Mouse (Mus musculus): ENCODE measurements around the gene Zfp740. TPM values are rescaled to one million over a fixed set of nuclear protein-coding genes. Genes with fewer than 3 reads are reported as not detected.

Zfp740 gene
- polyA plus RNA-seq, 1 experiment from 2014 or later, result 62.7 TPM

GRCm38 (mm10) chr15:102176571-102177316, 26.3 kb upstream of the Zfp740 start:
- Histone ChIP-seq H3K27me3 (no peaks in the 10 kb centered on the region), H3K36me3 (peaks cover 42% of the 10 kb centered on the region), H3K4me2 (replicated peaks) (no peak overlapping the region), H3K4me1 (no peaks in the 10 kb centered on the region), H3K9ac (no peak overlapping the region), H3K27ac (replicated peaks) (no peak overlapping the region), H3K9me3 (replicated peaks) (no peaks in the 10 kb centered on the region), H3K4me3 (replicated peaks) (no peak overlapping the region)
- ATAC-seq (ENCODE audit: insufficient number of reproducible peaks, low FRiP score, low TSS enrichment, low read depth), result no peak
- 83% methylated on average over 7 of the region's 7 CpGs for WGBS

GRCm38 (mm10) chr15:102177417-102177816, 25.6 kb upstream of the Zfp740 start:
- Histone ChIP-seq H3K27ac (replicated peaks) (no peak overlapping the region), H3K36me3 (peaks cover 42% of the 10 kb centered on the region), H3K4me2 (replicated peaks) (no peak overlapping the region), H3K9me3 (replicated peaks) (no peaks in the 10 kb centered on the region), H3K4me3 (replicated peaks) (no peak overlapping the region), H3K9ac (no peak overlapping the region), H3K27me3 (no peaks in the 10 kb centered on the region), H3K4me1 (no peaks in the 10 kb centered on the region)
- WGBS, result 80% methylated on average over 8 of the region's 8 CpGs
- ATAC-seq (ENCODE audit: insufficient number of reproducible peaks, low FRiP score, low TSS enrichment, low read depth), result no peak

GRCm38 (mm10) chr15:102178279-102178678, 24.8 kb upstream of the Zfp740 start:
- no peaks in the 10 kb centered on the region for H3K9me3 ChIP-seq (replicated peaks)
- H3K4me3 ChIP-seq (replicated peaks), result no peak overlapping the region
- no peak overlapping the region for H3K4me2 ChIP-seq (replicated peaks)
- peaks cover 45% of the 10 kb centered on the region for H3K36me3 ChIP-seq
- WGBS, result 12% methylated on average over 6 of the region's 6 CpGs
- H3K27me3 ChIP-seq, result no peaks in the 10 kb centered on the region
- no peaks in the 10 kb centered on the region for H3K4me1 ChIP-seq
- H3K27ac ChIP-seq (replicated peaks), result no peak overlapping the region
- no peak for ATAC-seq (ENCODE audit: insufficient number of reproducible peaks, low FRiP score, low TSS enrichment, low read depth)
- H3K9ac ChIP-seq, result no peak overlapping the region

- no peak for ATAC-seq (ENCODE audit: insufficient number of reproducible peaks, low FRiP score, low TSS enrichment, low read depth)
- peaks cover 50% of the 10 kb centered on the region for H3K36me3 ChIP-seq
- no peak overlapping the region for H3K4me3 ChIP-seq (replicated peaks)
Measured at GRCm38 (mm10) chr15:102179106-102179505, 23.9 kb upstream of the Zfp740 start.

GRCm38 (mm10) chr15:102179924-102180323, 23.1 kb upstream of the Zfp740 start:
- Histone ChIP-seq H3K4me3 (replicated peaks) (no peak overlapping the region), H3K27me3 (no peaks in the 10 kb centered on the region), H3K9me3 (replicated peaks) (no peaks in the 10 kb centered on the region), H3K4me2 (replicated peaks) (no peak overlapping the region), H3K9ac (no peak overlapping the region), H3K27ac (replicated peaks) (no peak overlapping the region), H3K36me3 (peaks cover 51% of the 10 kb centered on the region), H3K4me1 (no peaks in the 10 kb centered on the region)
- no peak for ATAC-seq (ENCODE audit: insufficient number of reproducible peaks, low FRiP score, low TSS enrichment, low read depth)
- WGBS, result 90% methylated on average over 14 of the region's 14 CpGs

More at GRCm38 (mm10) chr15:102179106-102179505, 23.9 kb upstream of the Zfp740 start:
- H3K9me3 ChIP-seq (replicated peaks), result no peaks in the 10 kb centered on the region
- H3K27me3 ChIP-seq, result no peaks in the 10 kb centered on the region
- H3K4me2 ChIP-seq (replicated peaks), result no peak overlapping the region
- H3K9ac ChIP-seq, result no peak overlapping the region
- 79% methylated on average over 9 of the region's 9 CpGs for WGBS
- H3K4me1 ChIP-seq, result no peaks in the 10 kb centered on the region
- no peak overlapping the region for H3K27ac ChIP-seq (replicated peaks)

- 33% methylated on average over 3 of the region's 3 CpGs for WGBS
Measured at GRCm38 (mm10) chr15:102183076-102183475, 20.0 kb upstream of the Zfp740 start.

GRCm38 (mm10) chr15:102186239-102186638, 16.8 kb upstream of the Zfp740 start:
- peaks cover 40% of the 10 kb centered on the region for H3K36me3 ChIP-seq
- no peaks in the 10 kb centered on the region for H3K9me3 ChIP-seq (replicated peaks)
- no peak overlapping the region for H3K4me2 ChIP-seq (replicated peaks)
- H3K4me1 ChIP-seq, result no peaks in the 10 kb centered on the region
- 71% methylated on average over 11 of the region's 11 CpGs for WGBS
- H3K4me3 ChIP-seq (replicated peaks), result no peak overlapping the region
- ATAC-seq (ENCODE audit: insufficient number of reproducible peaks, low FRiP score, low TSS enrichment, low read depth), result no peak
- no peaks in the 10 kb centered on the region for H3K27me3 ChIP-seq
- H3K27ac ChIP-seq (replicated peaks), result no peak overlapping the region
- no peak overlapping the region for H3K9ac ChIP-seq

More at GRCm38 (mm10) chr15:102183076-102183475, 20.0 kb upstream of the Zfp740 start:
- Histone ChIP-seq H3K4me1 (no peaks in the 10 kb centered on the region), H3K4me3 (replicated peaks) (no peak overlapping the region), H3K9ac (no peak overlapping the region), H3K27me3 (no peaks in the 10 kb centered on the region), H3K27ac (replicated peaks) (no peak overlapping the region), H3K9me3 (replicated peaks) (no peaks in the 10 kb centered on the region), H3K4me2 (replicated peaks) (no peak overlapping the region), H3K36me3 (peaks cover 54% of the 10 kb centered on the region)
- no peak for ATAC-seq (ENCODE audit: insufficient number of reproducible peaks, low FRiP score, low TSS enrichment, low read depth)

GRCm38 (mm10) chr15:102188096-102188495, 15.0 kb upstream of the Zfp740 start:
- H3K4me2 ChIP-seq (replicated peaks), result no peak overlapping the region
- H3K36me3 ChIP-seq, result peaks cover 44% of the 10 kb centered on the region
- no peaks in the 10 kb centered on the region for H3K27me3 ChIP-seq
- no peak overlapping the region for H3K4me3 ChIP-seq (replicated peaks)
- no peak for ATAC-seq (ENCODE audit: insufficient number of reproducible peaks, low FRiP score, low TSS enrichment, low read depth)
- no peak overlapping the region for H3K9ac ChIP-seq
- H3K27ac ChIP-seq (replicated peaks), result no peak overlapping the region
- H3K4me1 ChIP-seq, result 0 out of 2 replicates have a peak, but pooled peaks cover 3% of the 10 kb centered on the region
- no peaks in the 10 kb centered on the region for H3K9me3 ChIP-seq (replicated peaks)
- 89% methylated on average over 10 of the region's 10 CpGs for WGBS

GRCm38 (mm10) chr15:102188883-102189282, 14.2 kb upstream of the Zfp740 start:
- Histone ChIP-seq H3K36me3 (peaks cover 36% of the 10 kb centered on the region), H3K9ac (no peak overlapping the region), H3K9me3 (replicated peaks) (no peaks in the 10 kb centered on the region), H3K4me3 (replicated peaks) (no peak overlapping the region), H3K27me3 (no peaks in the 10 kb centered on the region), H3K27ac (replicated peaks) (no peak overlapping the region), H3K4me2 (replicated peaks) (no peak overlapping the region), H3K4me1 (0 out of 2 replicates have a peak, but pooled peaks cover 3% of the 10 kb centered on the region)
- no peak for ATAC-seq (ENCODE audit: insufficient number of reproducible peaks, low FRiP score, low TSS enrichment, low read depth)
- 54% methylated on average over 6 of the region's 6 CpGs for WGBS

GRCm38 (mm10) chr15:102191699-102192098, 11.3 kb upstream of the Zfp740 start:
- H3K4me2 ChIP-seq (replicated peaks), result no peak overlapping the region
- peaks cover 18% of the 10 kb centered on the region; the same call in 1 of the 2 replicates for H3K36me3 ChIP-seq
- no peak overlapping the region for H3K9ac ChIP-seq
- WGBS, result 77% methylated on average over 7 of the region's 7 CpGs
- H3K9me3 ChIP-seq (replicated peaks), result no peaks in the 10 kb centered on the region
- H3K4me3 ChIP-seq (replicated peaks), result no peak overlapping the region
- H3K27ac ChIP-seq (replicated peaks), result no peak overlapping the region
- ATAC-seq (ENCODE audit: insufficient number of reproducible peaks, low FRiP score, low TSS enrichment, low read depth), result no peak
- 0 out of 2 replicates have a peak, but pooled peaks cover 3% of the 10 kb centered on the region for H3K4me1 ChIP-seq
- no peaks in the 10 kb centered on the region for H3K27me3 ChIP-seq

GRCm38 (mm10) chr15:102192271-102192812, 10.7 kb upstream of the Zfp740 start:
- no peak overlapping the region for H3K4me3 ChIP-seq (replicated peaks)
- H3K27ac ChIP-seq (replicated peaks), result no peak overlapping the region
- no peak overlapping the region for H3K9ac ChIP-seq
- ATAC-seq (ENCODE audit: insufficient number of reproducible peaks, low FRiP score, low TSS enrichment, low read depth), result no peak
- 0 out of 2 replicates have a peak, but pooled peaks cover 3% of the 10 kb centered on the region for H3K4me1 ChIP-seq
- peaks cover 12% of the 10 kb centered on the region; the same call in 1 of the 2 replicates for H3K36me3 ChIP-seq
- no peaks in the 10 kb centered on the region for H3K9me3 ChIP-seq (replicated peaks)
- no peaks in the 10 kb centered on the region for H3K27me3 ChIP-seq
- no peak overlapping the region for H3K4me2 ChIP-seq (replicated peaks)
- WGBS, result 63% methylated on average over 7 of the region's 7 CpGs

All from embryonic facial prominence, embryonic 15.5 days (tissue).